Mouse (Mus musculus) embryonic facial prominence, embryonic 11.5 days (tissue): ENCODE measurements at regions not wholly inside any gene's neighbourhood (a gene's known extent, or its start where the extent isn't known, plus 50 kb on each side); places are given as distances from the start of the nearest gene placed in this dataset.

Source experiments
- ATAC-seq: fragments of 200-750 bp; cut with Nextera tagmentation; replicated peaks from 2 replicates; pipeline ENCODE4 v1.8.0; 2017; ENCODE audit warnings: low read depth; ENCODE audit not compliant: insufficient number of reproducible peaks, low FRiP score, low TSS enrichment
- DNase-seq: peaks from one replicate; pipeline ENCODE4 v3.0.0-alpha.2; 2015; ENCODE audit warnings: low spot score
- H3K27ac ChIP-seq: fragments of 300-500 bp; sonication (generic); replicated peaks from 2 replicates; pipeline ENCODE4 v1.5.1; 2014; ENCODE audit warnings: mild to moderate bottlenecking, low read depth, low read length, control low read depth
- H3K27me3 ChIP-seq: fragments of 300-500 bp; sonication (generic); 2 replicates; pipeline ENCODE4 v1.6.1; 2014; ENCODE audit warnings: mild to moderate bottlenecking, low read length, moderate library complexity, mixed read lengths; ENCODE audit not compliant: control insufficient read depth, insufficient read depth
- H3K36me3 ChIP-seq: fragments of 300-500 bp; sonication (generic); replicated peaks from 2 replicates; pipeline ENCODE4 v1.6.1; 2014; ENCODE audit warnings: low read depth, mild to moderate bottlenecking, low read length, moderate library complexity, mixed read lengths; ENCODE audit not compliant: control insufficient read depth, insufficient read depth
- H3K4me1 ChIP-seq: fragments of 300-500 bp; sonication (generic); 2 replicates; pipeline ENCODE4 v1.6.1; 2014; ENCODE audit warnings: low read length, mixed read lengths; ENCODE audit not compliant: control insufficient read depth, insufficient read depth
- H3K4me2 ChIP-seq: fragments of 300-500 bp; sonication (generic); 2 replicates; pipeline ENCODE4 v1.6.1; 2014; ENCODE audit warnings: low read depth, mild to moderate bottlenecking, control low read depth, low read length, moderate library complexity
- H3K4me3 ChIP-seq: fragments of 300-500 bp; sonication (generic); 2 replicates; pipeline ENCODE4 v1.5.1; 2014; ENCODE audit warnings: low read depth, low read length, control low read depth
- H3K9ac ChIP-seq: fragments of 300-500 bp; sonication (generic); replicated peaks from 2 replicates; pipeline ENCODE4 v1.6.1; 2014; ENCODE audit warnings: mild to moderate bottlenecking, control low read depth, low read length
- H3K9me3 ChIP-seq: fragments of 300-500 bp; sonication (generic); replicated peaks from 2 replicates; pipeline ENCODE4 v1.6.1; 2016; ENCODE audit warnings: mild to moderate bottlenecking, low read length, inconsistent platforms, mixed read lengths; ENCODE audit not compliant: control insufficient read depth
- WGBS: fragments of 180-500 bp; shearing (Covaris S2); extraction: QIAGEN DNeasy Blood & Tissue Kit; methylation state at CpG from one replicate; pipeline ENCODE4 v1.1.7; 2014; 5-methylcytosine and 5-hydroxymethylcytosine counted together

GRCm38 (mm10) chr13:90545816-90546215 is 359.3 kb downstream of the Atp6ap1l start:
- Histone ChIP-seq H3K36me3 (no peaks in the 10 kb centered on the region), H3K27me3 (no peaks in the 10 kb centered on the region), H3K4me3 (no peak overlapping the region), H3K4me1 (no peaks in the 10 kb centered on the region), H3K4me2 (no peak overlapping the region), H3K9ac (no peak overlapping the region), H3K27ac (no peak overlapping the region), H3K9me3 (no peaks in the 10 kb centered on the region)
- DNase-seq (no peak), ATAC-seq (no peak)

DNA sequence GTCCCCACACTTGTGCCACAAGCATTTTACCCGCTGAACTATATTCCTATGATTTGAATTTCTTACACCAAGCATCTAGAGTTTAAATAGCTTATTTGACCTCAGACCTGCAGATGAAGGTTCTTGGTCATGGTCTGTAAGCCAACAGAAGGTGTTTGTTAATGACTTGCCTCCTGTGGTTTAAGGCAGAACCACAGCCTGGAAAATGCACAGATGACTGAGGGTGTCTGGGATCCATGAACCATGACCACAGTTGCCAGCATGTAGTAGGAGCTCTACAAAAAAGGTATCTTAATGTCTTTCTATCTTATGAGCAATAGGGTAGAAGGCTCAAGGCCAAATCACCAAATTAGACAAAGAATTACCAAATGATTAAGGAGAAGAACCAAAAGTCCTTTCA is 367.6 kb downstream of the Atp6ap1l start:
- ATAC-seq (no peak), DNase-seq (no peak)
- no peak overlapping the region for H3K9ac ChIP-seq
- no peaks in the 10 kb centered on the region for H3K27me3 ChIP-seq
- no peaks in the 10 kb centered on the region for H3K36me3 ChIP-seq
- no peak overlapping the region for H3K4me2 ChIP-seq
- no peak overlapping the region for H3K27ac ChIP-seq
- H3K9me3 ChIP-seq = no peaks in the 10 kb centered on the region
- H3K4me1 ChIP-seq = no peaks in the 10 kb centered on the region
- 96% methylated on average over 1 of the region's 1 CpGs for WGBS
- no peak overlapping the region for H3K4me3 ChIP-seq

DNA sequence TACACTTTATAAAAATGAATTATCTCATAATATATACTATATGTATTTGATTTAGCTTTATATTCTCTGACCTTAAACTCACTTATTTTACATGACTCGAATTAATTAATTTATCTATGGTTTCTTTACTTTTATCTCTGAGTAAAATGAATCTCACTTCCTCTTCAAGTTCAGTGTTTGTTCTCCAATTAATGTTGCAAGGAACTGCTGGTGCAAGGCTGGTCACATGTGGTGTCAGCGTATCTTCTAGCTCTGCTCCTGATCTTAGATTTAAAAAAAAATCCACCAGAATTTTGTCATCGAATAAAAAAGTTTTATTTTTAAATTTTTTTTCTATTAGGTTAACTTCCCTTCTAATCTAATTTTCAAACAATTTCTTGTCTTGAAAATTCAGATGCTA is 378.2 kb downstream of the Atp6ap1l start:
- Histone ChIP-seq H3K9ac (no peak overlapping the region), H3K9me3 (no peaks in the 10 kb centered on the region), H3K27ac (no peak overlapping the region), H3K4me3 (no peak overlapping the region), H3K4me2 (no peak overlapping the region), H3K36me3 (no peaks in the 10 kb centered on the region), H3K4me1 (no peaks in the 10 kb centered on the region), H3K27me3 (no peaks in the 10 kb centered on the region)
- no peak for ATAC-seq
- no peak for DNase-seq
- 83% methylated on average over 3 of the region's 3 CpGs for WGBS

GRCm38 (mm10) chr13:90525801-90526200 is 379.4 kb downstream of the Atp6ap1l start:
- no peak overlapping the region for H3K4me2 ChIP-seq

GRCm38 (mm10) chr13:90521758-90522245 is 383.4 kb downstream of the Atp6ap1l start:
- Histone ChIP-seq H3K27me3 (no peaks in the 10 kb centered on the region), H3K9me3 (no peaks in the 10 kb centered on the region), H3K9ac (no peak overlapping the region), H3K4me3 (no peak overlapping the region), H3K36me3 (no peaks in the 10 kb centered on the region), H3K4me1 (no peaks in the 10 kb centered on the region), H3K4me2 (no peak overlapping the region), H3K27ac (no peak overlapping the region)
- 24% methylated on average over 4 of the region's 4 CpGs for WGBS
- DNase-seq (no peak), ATAC-seq (no peak)

More at GRCm38 (mm10) chr13:90525801-90526200, 379.4 kb downstream of the Atp6ap1l start:
- Histone ChIP-seq H3K27ac (no peak overlapping the region), H3K9me3 (no peaks in the 10 kb centered on the region), H3K9ac (no peak overlapping the region), H3K4me3 (no peak overlapping the region), H3K36me3 (no peaks in the 10 kb centered on the region), H3K27me3 (no peaks in the 10 kb centered on the region), H3K4me1 (no peaks in the 10 kb centered on the region)
- ATAC-seq (no peak), DNase-seq (no peak)
- WGBS = 62% methylated on average over 2 of the region's 2 CpGs

GRCm38 (mm10) chr13:90520992-90521757 is 384.0 kb downstream of the Atp6ap1l start:
- Histone ChIP-seq H3K36me3 (no peaks in the 10 kb centered on the region), H3K9ac (no peak overlapping the region), H3K27me3 (no peaks in the 10 kb centered on the region), H3K9me3 (no peaks in the 10 kb centered on the region), H3K4me3 (no peak overlapping the region), H3K4me1 (no peaks in the 10 kb centered on the region), H3K4me2 (no peak overlapping the region), H3K27ac (no peak overlapping the region)
- DNase-seq = peak; percentile 66
- peak; percentile 59 for ATAC-seq
- WGBS = 55% methylated on average over 4 of the region's 4 CpGs

DNA sequence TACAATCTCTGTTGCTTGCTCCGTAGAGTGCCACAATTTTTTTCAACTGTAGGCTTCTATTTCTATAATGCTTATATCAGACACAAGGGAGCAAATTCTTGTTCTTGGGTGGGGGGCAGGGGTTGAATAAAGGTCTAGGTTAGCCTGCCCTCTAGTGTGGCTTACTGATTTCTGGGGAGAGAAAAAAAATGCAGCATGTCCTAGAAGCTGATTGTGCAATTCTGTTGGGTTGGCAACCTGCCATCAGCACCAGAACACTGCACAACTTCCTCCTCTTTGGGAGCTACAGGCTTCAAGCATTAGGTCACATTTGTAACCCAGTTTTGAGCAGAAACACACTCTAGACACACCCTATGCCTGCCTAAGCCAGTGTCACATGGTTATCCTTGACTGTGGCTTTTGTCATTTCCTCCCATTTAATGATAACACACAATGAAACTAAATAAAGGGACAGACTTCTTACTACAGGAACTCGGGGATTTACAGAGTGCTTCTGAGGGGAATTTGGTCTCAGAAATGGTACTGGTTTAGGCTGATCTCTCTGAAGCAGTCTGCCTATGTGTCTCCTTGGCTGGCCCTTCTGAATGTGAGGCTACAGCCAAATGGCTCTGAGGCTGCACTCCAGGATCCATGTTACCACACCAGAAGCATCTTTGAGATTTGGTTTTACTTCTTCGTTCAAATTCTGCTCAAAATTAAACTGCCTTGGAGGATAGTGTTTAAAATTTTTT is 389.2 kb downstream of the Atp6ap1l start:
- Histone ChIP-seq H3K36me3 (no peaks in the 10 kb centered on the region), H3K9me3 (no peaks in the 10 kb centered on the region), H3K4me1 (no peaks in the 10 kb centered on the region), H3K4me2 (no peak overlapping the region), H3K27me3 (no peaks in the 10 kb centered on the region), H3K4me3 (no peak overlapping the region), H3K9ac (no peak overlapping the region), H3K27ac (no peak overlapping the region)
- DNase-seq = peak; percentile 41
- no peak for ATAC-seq
- 62% methylated on average over 3 of the region's 3 CpGs for WGBS

GRCm38 (mm10) chr13:90513867-90514266 is 391.3 kb downstream of the Atp6ap1l start:
- Histone ChIP-seq H3K4me2 (no peak overlapping the region), H3K27ac (no peak overlapping the region), H3K9me3 (no peaks in the 10 kb centered on the region), H3K27me3 (no peaks in the 10 kb centered on the region), H3K36me3 (no peaks in the 10 kb centered on the region), H3K9ac (no peak overlapping the region), H3K4me1 (no peaks in the 10 kb centered on the region), H3K4me3 (no peak overlapping the region)
- no peak for DNase-seq
- 75% methylated on average over 4 of the region's 4 CpGs for WGBS
- ATAC-seq = no peak
